18 mouse cellular contexts compared by ENCODE assay signal in genomic region chr2:153597014-153597413, GRCm38 (mm10).
"Had no signal": no experiment of that assay in that cellular context is flagged by ENCODE, and none has a peak within 500 bp of the region (broad histone marks: within the 10 kb centered on the region; RNA-seq: fewer than 3 reads in every experiment).

No protein-coding gene starts in this region.

- H3K9ac ChIP-seq: limb, embryonic 12.5 days; limb, embryonic 15.5 days; liver, embryonic 15.5 days; midbrain, embryonic 12.5 days; neural tube, embryonic 13.5 days had no signal

- H3K27me3 ChIP-seq: limb, embryonic 12.5 days; limb, embryonic 15.5 days; liver, embryonic 15.5 days; midbrain, embryonic 12.5 days; neural tube, embryonic 13.5 days had no signal

- ATAC-seq: midbrain, embryonic 16.5 days had no signal

- H3K4me3 ChIP-seq: layer of hippocampus, adult 2 months; limb, embryonic 12.5 days; limb, embryonic 15.5 days; liver, embryonic 15.5 days; midbrain, embryonic 12.5 days; myocyte; neural tube, embryonic 13.5 days had no signal

- H3K27ac ChIP-seq: kidney, postnatal 0 days; layer of hippocampus, adult 2 months; limb, embryonic 12.5 days; limb, embryonic 15.5 days; liver, embryonic 15.5 days; midbrain, embryonic 12.5 days; neural tube, embryonic 13.5 days had no signal

- H3K36me3 ChIP-seq: limb, embryonic 12.5 days; limb, embryonic 15.5 days; liver, embryonic 15.5 days; midbrain, embryonic 12.5 days; neural tube, embryonic 13.5 days had no signal

- H3K9me3 ChIP-seq: limb, embryonic 12.5 days; limb, embryonic 15.5 days; liver, embryonic 15.5 days; midbrain, embryonic 12.5 days; neural tube, embryonic 13.5 days had no signal

- H3K4me2 ChIP-seq: limb, embryonic 12.5 days; limb, embryonic 15.5 days; liver, embryonic 11.5 days; liver, embryonic 15.5 days; midbrain, embryonic 12.5 days; neural tube, embryonic 13.5 days had no signal

- DNase-seq: layer of hippocampus, adult 9-11 months; lung, adult 2 months; lung, postnatal 14 days; lung, postnatal 4 days; retina, postnatal 1 day; right cerebral cortex, postnatal 25 days; thymus, adult 18-20 months; thymus, postnatal 36 days had no signal
